Mouse (Mus musculus) ES-E14 (cell line): ENCODE measurements around the gene Mettl26.

Experiments used
- HCFC1 ChIP-seq: IDR thresholded peaks from 2 replicates; pipeline ENCODE4 v1.6.1; 2012; ENCODE audit warnings: low read length, inconsistent platforms, borderline replicate concordance; ENCODE audit not compliant: insufficient read depth
- MAFK ChIP-seq: IDR thresholded peaks from 2 replicates; pipeline ENCODE4 v1.6.1; 2014; ENCODE audit warnings: mild to moderate bottlenecking, low read depth, low read length, inconsistent platforms; ENCODE audit not compliant: insufficient read depth
- ZNF384 ChIP-seq: IDR thresholded peaks from 2 replicates; pipeline ENCODE4 v1.6.1; 2012; ENCODE audit warnings: low read depth, low read length, inconsistent platforms

DNA sequence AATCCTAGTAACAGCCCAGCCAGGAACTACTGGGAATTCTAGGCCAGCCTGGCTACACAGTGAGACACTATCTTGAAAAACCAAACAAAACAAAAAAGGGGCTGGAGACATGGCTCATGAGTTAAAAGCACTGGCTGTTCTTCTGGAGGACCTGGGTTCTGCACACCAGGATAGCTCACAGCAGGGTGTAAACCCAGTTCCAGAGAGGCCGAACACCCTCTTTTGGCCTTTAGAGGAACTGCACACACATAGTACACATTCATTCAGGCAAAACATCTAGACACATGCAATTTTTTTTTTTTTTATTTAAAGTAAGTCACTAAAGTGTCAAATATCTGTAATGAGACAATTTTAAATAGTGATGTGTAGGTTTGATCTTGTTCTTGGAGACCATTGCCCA, 25.3 kb downstream of the Mettl26 start:
- TF ChIP-seq MAFK, result no peak
- no peak for TF ChIP-seq HCFC1
- TF ChIP-seq ZNF384, result no peak
